Mouse (Mus musculus) liver, adult 2 months (tissue): ENCODE measurements around the gene Faap20. TPM values are rescaled to one million over a fixed set of nuclear protein-coding genes. Genes with fewer than 3 reads are reported as not detected.

Experiments
- DNase-seq: peaks from one replicate; pipeline ENCODE4 v3.0.0-alpha.2; 2011; ENCODE audit warnings: low read depth, low spot score; ENCODE audit errors: extremely low read depth
- H3K27ac ChIP-seq: fragments of 200-500 bp; replicated peaks from 2 replicates; pipeline ENCODE4 v1.5.1; 2012; ENCODE audit warnings: low read depth, mild to moderate bottlenecking, control low read depth, inconsistent platforms, low read length; ENCODE audit not compliant: insufficient read depth
- H3K27me3 ChIP-seq: fragments of 200-500 bp; 2 replicates; pipeline ENCODE4 v1.6.1; 2012; ENCODE audit warnings: mild to moderate bottlenecking, moderate library complexity, low read length, inconsistent platforms; ENCODE audit not compliant: control insufficient read depth, insufficient read depth
- H3K36me3 ChIP-seq: fragments of 200-500 bp; 2 replicates; pipeline ENCODE4 v1.6.1; 2012; ENCODE audit warnings: low read length, inconsistent platforms; ENCODE audit not compliant: control insufficient read depth, insufficient read depth
- H3K4me1 ChIP-seq: fragments of 200-500 bp; 2 replicates; pipeline ENCODE4 v1.6.1; 2011; ENCODE audit warnings: low read length; ENCODE audit not compliant: control insufficient read depth, insufficient read depth
- H3K4me3 ChIP-seq: fragments of 200-500 bp; 2 replicates; pipeline ENCODE4 v1.5.1; 2011; ENCODE audit warnings: low read depth, mild to moderate bottlenecking, control low read depth, low read length, moderate library complexity; ENCODE audit not compliant: insufficient read depth
- H3K79me2 ChIP-seq: fragments of 200-500 bp; 2 replicates; pipeline ENCODE4 v1.6.1; 2012; ENCODE audit warnings: inconsistent platforms, mild to moderate bottlenecking, low read length, moderate library complexity; ENCODE audit not compliant: control insufficient read depth, insufficient read depth
- H3K9ac ChIP-seq: fragments of 200-500 bp; 2 replicates; pipeline ENCODE4 v1.6.1; 2012; ENCODE audit warnings: low read depth, mild to moderate bottlenecking, control low read depth, inconsistent platforms, low read length
- CTCF ChIP-seq: fragments of 200-500 bp; IDR thresholded peaks from 2 replicates; pipeline ENCODE4 v1.5.1; 2011; ENCODE audit warnings: low read depth, low read length, control low read depth
- POLR2A ChIP-seq: fragments of 200-500 bp; IDR thresholded peaks from 2 replicates; pipeline ENCODE4 v1.6.1; 2011; ENCODE audit warnings: low read length, control low read depth; ENCODE audit not compliant: insufficient read depth; ENCODE audit errors: extremely low read depth
- WGBS: fragments of 180-500 bp; shearing (Covaris S2); methylation state at CpG from one replicate; pipeline ENCODE4 v1.1.7; 2018; 5-methylcytosine and 5-hydroxymethylcytosine counted together
- polyA plus RNA-seq: library from polyadenylated mRNA; depleted of rRNA; stranded (reverse); fragments of >200 nt; gene quantifications from 2 replicates; pipeline ENCODE4 v1.2.3, GENCODE M21; 2012
- total RNA-seq: library from RNA; depleted of rRNA; stranded (reverse); fragments of >200 nt; gene quantifications from 2 replicates; pipeline ENCODE4 v1.2.3, GENCODE M21; 2014

The Faap20 gene
- total and polyA plus RNA-seq, 2 experiments: 5.4 to 28.6 TPM

GRCm38 (mm10) chr4:155222841-155223593, 26.6 kb upstream of the Faap20 start:
- H3K9ac ChIP-seq: peak overlapping the region; percentile 97
- peak overlapping the region; percentile 67 for H3K4me3 ChIP-seq
- 16% methylated on average over 111 of the region's 116 CpGs for WGBS
- H3K27ac ChIP-seq: peak overlapping the region; percentile 92
- H3K27me3 ChIP-seq: no peaks in the 10 kb centered on the region
- H3K79me2 ChIP-seq: peaks cover 32% of the 10 kb centered on the region; the same call in 1 of the 2 replicates
- H3K36me3 ChIP-seq: no peaks in the 10 kb centered on the region
- DNase-seq: peak; percentile 78
- TF ChIP-seq POLR2A (peak; percentile 90), CTCF (peak; percentile 26)
- peaks cover 37% of the 10 kb centered on the region for H3K4me1 ChIP-seq

- Histone ChIP-seq H3K4me3 (peak overlapping the region; percentile 67), H3K36me3 (no peaks in the 10 kb centered on the region), H3K27me3 (no peaks in the 10 kb centered on the region), H3K9ac (peak overlapping the region; percentile 97), H3K27ac (peak overlapping the region; percentile 92), H3K4me1 (peaks cover 32% of the 10 kb centered on the region), H3K79me2 (peaks cover 28% of the 10 kb centered on the region; the same call in 1 of the 2 replicates)
- TF ChIP-seq POLR2A: no peak
- no peak for TF ChIP-seq CTCF
- no peak for DNase-seq
- WGBS: 33% methylated on average over 20 of the region's 20 CpGs
These were observed 25.7 kb upstream of the Faap20 start for GRCm38 (mm10) chr4:155223594-155224528.

- 96% methylated on average over 5 of the region's 5 CpGs for WGBS
- TF ChIP-seq CTCF (no peak), POLR2A (no peak)
- no peaks in the 10 kb centered on the region for H3K27me3 ChIP-seq
These were observed 23.7 kb upstream of the Faap20 start for GRCm38 (mm10) chr4:155225918-155226317.

GRCm38 (mm10) chr4:155227986-155228385, 21.6 kb upstream of the Faap20 start:
- Histone ChIP-seq H3K4me3 (no peak overlapping the region), H3K9ac (no peak overlapping the region), H3K36me3 (no peaks in the 10 kb centered on the region), H3K4me1 (peaks cover 8% of the 10 kb centered on the region), H3K27ac (peak overlapping the region; percentile 52), H3K27me3 (no peaks in the 10 kb centered on the region), H3K79me2 (no peaks in the 10 kb centered on the region)
- TF ChIP-seq CTCF (no peak), POLR2A (no peak)
- WGBS: 49% methylated on average over 4 of the region's 4 CpGs
- DNase-seq: peak; percentile 72

More at GRCm38 (mm10) chr4:155225918-155226317, 23.7 kb upstream of the Faap20 start:
- no peak overlapping the region for H3K27ac ChIP-seq
- H3K79me2 ChIP-seq: peaks cover 9% of the 10 kb centered on the region; the same call in 1 of the 2 replicates
- H3K4me1 ChIP-seq: peaks cover 13% of the 10 kb centered on the region
- no peaks in the 10 kb centered on the region for H3K36me3 ChIP-seq
- no peak for DNase-seq
- H3K9ac ChIP-seq: no peak overlapping the region
- no peak overlapping the region for H3K4me3 ChIP-seq

GRCm38 (mm10) chr4:155228461-155228860, 21.1 kb upstream of the Faap20 start:
- peak overlapping the region; percentile 52 for H3K27ac ChIP-seq
- H3K9ac ChIP-seq: no peak overlapping the region
- 23% methylated on average over 5 of the region's 5 CpGs for WGBS
- H3K4me1 ChIP-seq: peaks cover 8% of the 10 kb centered on the region
- H3K4me3 ChIP-seq: no peak overlapping the region
- no peaks in the 10 kb centered on the region for H3K36me3 ChIP-seq
- H3K27me3 ChIP-seq: no peaks in the 10 kb centered on the region
- no peaks in the 10 kb centered on the region for H3K79me2 ChIP-seq
- no peak for TF ChIP-seq CTCF
- TF ChIP-seq POLR2A: no peak
- peak; percentile 90 for DNase-seq
